Mouse (Mus musculus): Measurements from ENCODE around the gene Snx6. TPM values are rescaled to one million over a fixed set of nuclear protein-coding genes. Genes with fewer than 3 reads are reported as not detected.
"Not testable (repeated sequence)": the region's sequence is repeated elsewhere in the genome, so short reads cannot be mapped to it uniquely, and the experiment has no call there.

The Snx6 gene
- 168 and 182 TPM in 2 replicates for polyA plus RNA-seq (2015; fragmentation: Nextera tagmentation; extraction: Ambion mirVana)

GRCm38 (mm10) chr12:54795153-54795998 is at the start of gene Snx6:
Gene Snx6 (minus strand): TSS chr12:54795703.
- peaks cover 42% of the 10 kb centered on the region for H3K4me1 ChIP-seq (replicated peaks)

GRCm38 (mm10) chr12:54844415-54844814 is 48.9 kb upstream of the Snx6 start:
- Histone ChIP-seq H3K4me3 (no peak overlapping the region), H3K27ac (replicated peaks) (no peak overlapping the region), H3K4me2 (no peak overlapping the region), H3K9me3 (no peaks in the 10 kb centered on the region), H3K27me3 (no peaks in the 10 kb centered on the region), H3K4me1 (replicated peaks) (no peaks in the 10 kb centered on the region), H3K36me3 (no peaks in the 10 kb centered on the region), H3K9ac (no peak overlapping the region)
- ATAC-seq (ENCODE audit: low read depth) = no peak

More at GRCm38 (mm10) chr12:54795153-54795998, at the start of gene Snx6:
- Histone ChIP-seq H3K27me3 (no peaks in the 10 kb centered on the region), H3K27ac (replicated peaks) (peak within 1 kb of the TSS; percentile 79), H3K4me3 (peak within 1 kb of the TSS; percentile 87), H3K36me3 (0 out of 2 replicates have a peak, but pooled peaks cover 13% of the 10 kb centered on the region), H3K9me3 (no peaks in the 10 kb centered on the region), H3K9ac (peak within 1 kb of the TSS; percentile 99), H3K4me2 (peak within 1 kb of the TSS; percentile 67)
- whole genome bisulfite sequencing = under 1% methylated on average over 70 of the region's 76 CpGs
- ATAC-seq (ENCODE audit: low read depth) = peak; percentile 95

- H3K27me3 ChIP-seq = no peaks in the 10 kb centered on the region
- no peak for ATAC-seq (ENCODE audit: low read depth)
Measured at GRCm38 (mm10) chr12:54841576-54841975, 46.1 kb upstream of the Snx6 start.

GRCm38 (mm10) chr12:54839815-54840214 is 44.3 kb upstream of the Snx6 start:
- WGBS = 84% methylated on average over 2 of the region's 2 CpGs

More at GRCm38 (mm10) chr12:54841576-54841975, 46.1 kb upstream of the Snx6 start:
- Histone ChIP-seq H3K9me3 (no peaks in the 10 kb centered on the region), H3K4me2 (no peak overlapping the region), H3K4me3 (no peak overlapping the region), H3K27ac (replicated peaks) (no peak overlapping the region), H3K36me3 (no peaks in the 10 kb centered on the region), H3K9ac (no peak overlapping the region), H3K4me1 (replicated peaks) (no peaks in the 10 kb centered on the region)
- 87% methylated on average over 1 of the region's 1 CpGs for WGBS

GRCm38 (mm10) chr12:54838931-54839330 is 43.4 kb upstream of the Snx6 start:
- Histone ChIP-seq H3K4me3 (no peak overlapping the region), H3K27ac (replicated peaks) (no peak overlapping the region), H3K9ac (no peak overlapping the region), H3K36me3 (no peaks in the 10 kb centered on the region), H3K27me3 (no peaks in the 10 kb centered on the region), H3K9me3 (no peaks in the 10 kb centered on the region), H3K4me1 (replicated peaks) (peaks cover 10% of the 10 kb centered on the region; the same call in 1 of the 2 replicates), H3K4me2 (no peak overlapping the region)
- ATAC-seq (ENCODE audit: low read depth) = no peak

More at GRCm38 (mm10) chr12:54839815-54840214, 44.3 kb upstream of the Snx6 start:
- no peak overlapping the region for H3K4me2 ChIP-seq
- H3K9me3 ChIP-seq = no peaks in the 10 kb centered on the region
- H3K4me1 ChIP-seq (replicated peaks) = peaks cover 5% of the 10 kb centered on the region; the same call in 1 of the 2 replicates
- ATAC-seq (ENCODE audit: low read depth) = no peak
- H3K27ac ChIP-seq (replicated peaks) = no peak overlapping the region
- no peak overlapping the region for H3K9ac ChIP-seq
- H3K36me3 ChIP-seq = no peaks in the 10 kb centered on the region
- no peak overlapping the region for H3K4me3 ChIP-seq
- H3K27me3 ChIP-seq = no peaks in the 10 kb centered on the region

- H3K9me3 ChIP-seq = no peaks in the 10 kb centered on the region
- WGBS = 87% methylated on average over 18 of the region's 18 CpGs
- H3K9ac ChIP-seq = no peak overlapping the region; the same call in 1 of the 2 replicates
- H3K36me3 ChIP-seq = no peaks in the 10 kb centered on the region
- no peaks in the 10 kb centered on the region for H3K27me3 ChIP-seq
- no peak overlapping the region for H3K4me2 ChIP-seq
- no peak overlapping the region for H3K4me3 ChIP-seq
- peaks cover 13% of the 10 kb centered on the region; the same call in 1 of the 2 replicates for H3K4me1 ChIP-seq (replicated peaks)
- ATAC-seq (ENCODE audit: low read depth) = no peak
- H3K27ac ChIP-seq (replicated peaks) = peak overlapping the region; percentile 10
Measured at GRCm38 (mm10) chr12:54835608-54836570, 40.4 kb upstream of the Snx6 start.

GRCm38 (mm10) chr12:54834925-54835447 is 39.5 kb upstream of the Snx6 start:
- Histone ChIP-seq H3K4me3 (peak overlapping the region; percentile 27), H3K27ac (replicated peaks) (peak overlapping the region; percentile 10), H3K9me3 (no peaks in the 10 kb centered on the region), H3K9ac (peak overlapping the region; percentile 42), H3K27me3 (no peaks in the 10 kb centered on the region), H3K4me2 (peak overlapping the region; percentile 42), H3K4me1 (replicated peaks) (peaks cover 13% of the 10 kb centered on the region; the same call in 1 of the 2 replicates), H3K36me3 (no peaks in the 10 kb centered on the region)
- ATAC-seq (ENCODE audit: low read depth) = peak; percentile 66
- 18% methylated on average over 11 of the region's 11 CpGs for WGBS

- H3K9me3 ChIP-seq = no peaks in the 10 kb centered on the region
- no peak overlapping the region for H3K4me3 ChIP-seq
- H3K4me2 ChIP-seq = no peak overlapping the region
- H3K27ac ChIP-seq (replicated peaks) = no peak overlapping the region
- H3K4me1 ChIP-seq (replicated peaks) = peaks cover 13% of the 10 kb centered on the region; the same call in 1 of the 2 replicates
- no peak overlapping the region for H3K9ac ChIP-seq
- H3K36me3 ChIP-seq = no peaks in the 10 kb centered on the region
- ATAC-seq (ENCODE audit: low read depth) = no peak
- WGBS = 68% methylated on average over 9 of the region's 9 CpGs
- H3K27me3 ChIP-seq = no peaks in the 10 kb centered on the region
Measured at GRCm38 (mm10) chr12:54833856-54834399, 38.4 kb upstream of the Snx6 start.

GRCm38 (mm10) chr12:54831927-54832326 is 36.4 kb upstream of the Snx6 start:
- not testable (repeated sequence) for H3K9me3 ChIP-seq; H3K36me3 ChIP-seq; H3K4me3 ChIP-seq; H3K27me3 ChIP-seq; H3K4me2 ChIP-seq; ATAC-seq (ENCODE audit: low read depth); H3K27ac ChIP-seq (replicated peaks); H3K9ac ChIP-seq
- H3K4me1 ChIP-seq (replicated peaks) = peaks cover 13% of the 10 kb centered on the region; the same call in 1 of the 2 replicates
- WGBS = 87% methylated on average over 1 of the region's 1 CpGs

- no peaks in the 10 kb centered on the region for H3K27me3 ChIP-seq
- no peak overlapping the region for H3K9ac ChIP-seq
- WGBS = 19% methylated on average over 6 of the region's 6 CpGs
Measured at GRCm38 (mm10) chr12:54830574-54830973, 35.1 kb upstream of the Snx6 start.

GRCm38 (mm10) chr12:54829876-54830275 is 34.4 kb upstream of the Snx6 start:
- 57% methylated on average over 5 of the region's 5 CpGs for WGBS
- Histone ChIP-seq H3K9ac (no peak overlapping the region), H3K27me3 (no peaks in the 10 kb centered on the region), H3K36me3 (no peaks in the 10 kb centered on the region), H3K27ac (replicated peaks) (no peak overlapping the region), H3K9me3 (no peaks in the 10 kb centered on the region), H3K4me1 (replicated peaks) (peaks cover 8% of the 10 kb centered on the region; the same call in 1 of the 2 replicates), H3K4me2 (no peak overlapping the region), H3K4me3 (no peak overlapping the region)
- no peak for ATAC-seq (ENCODE audit: low read depth)

More at GRCm38 (mm10) chr12:54830574-54830973, 35.1 kb upstream of the Snx6 start:
- H3K4me1 ChIP-seq (replicated peaks) = peaks cover 13% of the 10 kb centered on the region; the same call in 1 of the 2 replicates
- no peak overlapping the region for H3K4me3 ChIP-seq
- no peaks in the 10 kb centered on the region for H3K36me3 ChIP-seq
- no peak overlapping the region for H3K4me2 ChIP-seq
- H3K9me3 ChIP-seq = no peaks in the 10 kb centered on the region
- ATAC-seq (ENCODE audit: low read depth) = peak; percentile 86
- no peak overlapping the region for H3K27ac ChIP-seq (replicated peaks)
